Mouse (Mus musculus) heart, adult 18-20 months (tissue): ENCODE measurements at regions not wholly inside any gene's neighbourhood (a gene's known extent, or its start where the extent isn't known, plus 50 kb on each side); places are given as distances from the start of the nearest gene placed in this dataset.

Source experiments
- DNase-seq, 2 experiments: peaks; one replicate each; pipeline ENCODE4 v3.0.0; 2021 to 2022; ENCODE audit warnings: mixed read lengths in 1 of 2

DNA sequence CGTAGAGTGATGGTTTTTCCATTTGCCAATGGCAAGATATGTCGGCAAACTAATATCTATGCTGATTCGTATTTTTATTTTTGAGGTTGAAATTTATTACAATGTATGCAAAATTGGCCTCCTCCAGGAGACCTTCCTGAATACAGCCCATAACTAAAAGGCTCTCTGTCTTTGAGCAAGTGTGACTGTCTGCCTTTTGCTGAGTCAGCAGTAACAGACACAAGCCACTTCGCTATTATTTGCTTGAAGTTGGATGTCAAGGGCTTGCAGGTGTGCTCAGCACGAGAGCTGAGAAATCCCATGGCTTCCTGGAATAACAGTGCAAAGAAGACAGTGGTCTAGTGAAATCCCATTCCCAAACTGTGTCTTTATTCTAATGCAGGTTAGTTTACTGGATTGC is 56.9 kb downstream of the Dmrt2 start:
- no peak for DNase-seq

DNA sequence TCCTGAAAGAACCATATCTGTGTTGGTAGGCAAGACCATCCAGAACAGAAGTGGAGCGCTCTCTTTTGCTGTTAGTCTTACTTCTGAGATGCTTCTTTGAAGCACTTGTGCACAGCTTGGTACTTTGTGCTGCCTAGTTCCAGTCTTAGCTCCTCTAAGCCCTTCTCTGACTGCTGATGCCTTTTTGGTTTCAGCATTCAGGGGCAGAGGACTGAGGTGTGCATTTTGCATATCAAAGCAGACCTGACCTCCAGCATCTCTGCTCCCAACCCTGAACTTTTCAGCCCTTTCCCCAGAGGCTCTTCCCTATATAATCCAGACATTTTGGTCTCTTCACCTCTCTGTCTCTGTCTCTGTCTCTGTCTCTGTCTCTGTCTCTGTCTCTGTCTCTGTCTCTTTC is 57.4 kb downstream of the Dmrt2 start:
- DNase-seq: no peak

DNA sequence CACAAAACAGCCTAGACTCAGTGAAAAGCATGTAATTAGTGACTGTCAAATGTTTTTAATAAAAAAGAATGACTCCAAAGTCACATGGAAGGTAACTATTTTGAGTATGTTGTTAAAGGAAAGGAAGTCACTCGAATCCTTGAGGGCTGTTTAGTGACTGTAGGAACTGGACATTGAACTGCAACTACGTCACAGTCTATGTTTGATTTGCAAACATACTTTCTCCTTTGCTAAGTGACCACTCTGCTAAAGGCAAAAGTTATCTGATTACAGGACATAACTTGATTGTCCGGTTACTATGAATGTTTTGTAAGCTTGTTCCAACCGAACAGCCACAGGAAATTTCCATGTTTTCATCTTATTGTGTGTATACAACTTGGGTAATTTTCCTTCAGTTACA is 106.2 kb downstream of the Dmrt2 start:
- DNase-seq: no peak

DNA sequence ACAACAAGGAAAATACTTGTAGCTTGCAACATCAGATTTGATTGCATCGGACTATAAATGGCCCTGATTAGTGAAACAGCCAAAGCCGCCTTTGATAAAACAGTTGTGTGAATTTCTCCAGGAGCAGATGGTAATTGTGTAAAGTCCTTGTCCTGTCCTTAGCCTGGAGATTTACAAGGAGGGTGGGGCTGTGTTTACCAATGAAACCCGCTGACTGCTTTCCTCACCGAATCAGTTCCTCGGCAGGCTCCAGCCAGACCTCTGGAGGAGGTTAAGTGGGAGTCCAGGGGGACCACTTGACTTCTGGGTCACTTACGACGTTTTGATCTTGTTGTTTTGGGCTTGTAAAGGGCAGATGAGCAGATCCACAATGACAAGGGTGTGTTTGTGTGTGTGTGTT is 107.1 kb downstream of the Dmrt2 start:
- no peak for DNase-seq

DNA sequence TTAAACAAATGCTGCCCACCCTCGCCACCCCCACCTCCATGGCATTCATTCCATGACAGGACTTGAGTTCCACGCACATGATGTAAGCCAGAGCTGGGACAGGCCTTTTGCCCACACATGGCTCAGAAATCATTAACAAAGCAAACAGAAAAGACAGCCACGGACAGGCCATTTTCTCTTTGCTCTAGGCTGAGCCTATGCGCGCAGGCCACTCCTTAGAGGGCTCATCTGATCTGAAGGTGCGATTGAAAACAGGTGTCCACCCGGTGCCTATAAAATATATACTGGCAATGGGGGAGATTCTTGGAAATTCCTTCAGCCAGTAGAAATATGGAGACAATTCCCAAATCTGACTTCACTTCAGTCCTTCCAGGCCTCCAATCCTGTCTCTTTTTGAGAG is 109.1 kb downstream of the Dmrt2 start:
- DNase-seq: no peak

DNA sequence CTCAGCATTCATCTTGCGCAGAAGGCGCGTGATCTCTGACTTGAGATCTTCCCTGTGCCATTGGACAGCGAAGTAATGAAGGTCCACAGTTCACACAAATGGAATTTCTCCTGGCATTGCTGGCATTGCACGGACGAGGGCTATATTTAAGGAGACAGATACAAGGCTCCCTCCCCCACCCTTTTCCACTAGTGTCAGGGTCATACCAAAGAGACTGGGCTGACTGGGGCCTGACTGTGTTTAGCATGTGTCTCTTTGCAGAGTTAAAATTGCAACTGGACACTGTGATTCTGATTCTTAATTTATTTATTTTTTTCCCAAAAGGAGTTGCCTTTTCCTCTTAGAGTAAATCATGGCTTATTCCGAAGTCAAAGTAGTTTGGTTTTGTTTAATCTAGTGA is 130.5 kb downstream of the Dmrt2 start:
- no peak for DNase-seq

DNA sequence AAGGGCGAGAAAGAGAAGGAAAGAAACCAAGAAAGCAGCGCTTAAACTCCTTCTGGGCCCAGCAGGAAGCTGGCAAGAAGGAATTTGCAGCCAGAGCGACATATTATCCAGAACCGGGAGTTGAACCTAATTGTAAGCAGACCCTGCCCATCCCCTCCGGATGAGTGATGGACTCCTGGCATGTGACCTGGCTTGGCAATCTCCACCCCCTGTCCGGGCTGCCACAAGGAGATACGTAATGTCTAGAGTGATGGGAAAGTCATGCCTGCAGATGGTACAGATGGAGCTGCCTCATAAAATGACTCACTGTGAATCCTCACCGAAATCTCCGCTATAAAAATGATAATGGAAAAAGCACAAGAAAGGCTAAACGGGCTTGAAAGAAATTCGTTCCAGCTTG is 133.1 kb downstream of the Dmrt2 start:
- no peak for DNase-seq

DNA sequence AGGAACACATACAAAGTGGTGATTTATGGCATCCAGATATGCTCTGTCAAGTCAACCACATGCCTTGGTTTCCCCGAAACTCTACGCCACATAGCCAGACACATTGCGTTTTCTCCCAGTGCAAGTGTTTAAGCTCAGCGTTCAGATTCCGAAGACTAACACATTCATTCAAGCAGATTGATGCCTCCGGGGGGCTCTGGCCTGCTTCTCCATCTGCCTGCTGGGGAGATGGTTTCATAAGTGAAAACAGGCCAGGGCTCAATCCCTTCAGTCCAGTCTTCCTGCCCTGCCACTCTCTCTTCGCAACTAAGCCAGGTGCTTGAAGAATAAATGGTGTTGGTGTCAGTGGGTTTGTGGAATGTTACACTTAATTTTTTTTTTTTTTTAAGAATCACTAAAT is 141.4 kb downstream of the Dmrt2 start:
- no peak for DNase-seq

DNA sequence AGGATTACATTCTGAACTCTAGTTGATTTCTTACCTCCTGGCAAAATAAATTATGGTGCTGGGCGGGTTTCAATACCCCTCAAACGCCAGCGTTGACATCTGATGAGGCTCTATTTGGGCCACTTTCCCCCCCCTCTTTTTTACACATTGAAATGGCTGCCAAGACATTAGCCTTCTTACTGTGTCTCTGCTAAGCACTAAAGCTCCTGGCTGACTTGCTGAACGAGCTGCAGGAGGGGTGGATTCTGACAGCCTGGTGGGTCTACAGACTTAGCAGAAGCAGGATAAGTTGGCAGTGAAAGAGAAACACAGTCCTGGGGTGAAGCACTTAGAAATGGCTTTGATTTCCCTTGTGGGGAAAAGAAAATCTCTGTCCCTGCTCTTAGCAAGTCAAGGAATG is 172.9 kb downstream of the Dmrt2 start:
- DNase-seq: no peak

DNA sequence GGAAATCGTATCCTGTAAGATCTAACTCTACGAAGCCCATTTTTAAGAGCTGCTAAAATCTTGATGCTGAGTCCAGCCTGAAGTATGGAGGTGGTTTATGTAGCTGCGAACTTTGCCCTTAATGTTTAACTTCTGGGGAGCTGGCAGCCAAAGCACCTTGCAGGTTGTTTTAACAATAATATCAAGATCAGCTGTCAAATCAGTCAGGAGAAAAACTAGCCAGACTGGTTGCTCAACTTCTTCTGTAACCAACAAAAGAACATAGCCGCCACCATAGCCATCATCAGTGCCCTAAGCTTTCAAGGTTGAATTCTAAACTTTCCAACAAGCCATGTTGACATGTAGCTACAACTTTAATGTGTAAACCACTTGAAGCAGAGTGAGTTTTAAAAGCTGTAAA is 184.1 kb downstream of the Dmrt2 start:
- no peak for DNase-seq

DNA sequence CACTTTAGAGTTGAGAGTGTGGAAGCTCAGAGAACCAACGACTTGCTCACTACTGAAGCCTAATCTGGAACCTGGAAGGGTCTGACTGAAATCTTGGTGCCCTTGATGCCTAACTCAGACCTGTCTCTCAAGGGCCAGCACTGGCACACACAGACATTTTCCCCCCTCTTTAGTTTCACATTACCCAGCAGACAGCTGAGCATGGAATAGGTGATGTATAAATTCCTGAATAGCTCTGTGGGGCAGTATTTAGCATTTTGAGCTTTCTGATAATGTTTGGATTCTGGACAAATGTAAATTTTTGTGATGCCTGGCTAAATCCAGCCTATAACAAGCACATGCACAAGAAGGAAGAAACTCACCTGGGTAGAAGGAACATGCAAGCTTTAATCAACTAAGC is 191.1 kb downstream of the Dmrt2 start:
- DNase-seq: no peak

DNA sequence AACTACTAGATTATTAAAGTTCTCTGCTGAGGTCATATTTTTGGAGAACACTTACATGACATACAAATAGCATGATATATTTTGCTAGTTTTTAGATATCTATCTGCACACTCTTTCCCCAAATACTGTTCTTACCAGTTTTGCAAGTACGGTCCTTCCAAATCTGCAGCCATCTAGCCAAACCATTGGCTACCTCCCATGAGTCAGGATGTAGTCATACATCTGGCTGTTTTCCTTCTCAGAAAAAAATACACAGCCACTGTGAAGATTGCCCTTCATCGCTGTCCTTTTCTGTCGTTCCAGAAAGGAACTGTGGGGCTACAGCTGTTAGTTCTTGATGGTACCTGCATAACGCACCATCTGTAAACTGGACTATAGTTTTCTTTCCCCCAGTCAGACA is 234.5 kb downstream of the Dmrt2 start:
- DNase-seq: no peak

DNA sequence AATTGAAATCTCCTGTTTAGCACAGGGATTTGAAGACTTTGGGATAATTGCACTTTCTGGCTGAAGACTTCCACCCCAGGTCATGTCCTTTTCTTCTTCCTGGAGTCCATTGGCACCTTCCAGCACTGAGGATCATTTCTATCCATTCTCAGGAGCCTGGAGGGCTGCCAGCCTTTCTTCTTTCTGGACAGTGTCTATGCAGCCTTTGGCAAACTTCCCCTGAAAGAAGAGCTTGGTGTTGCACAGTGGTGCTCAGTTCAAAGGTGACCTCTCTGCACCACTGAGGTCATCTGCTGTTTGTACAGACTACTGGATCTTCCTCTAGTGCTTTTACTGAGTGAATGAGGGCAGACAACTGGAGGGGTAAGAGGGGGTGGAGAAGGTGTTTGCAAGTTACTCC is 249.8 kb downstream of the Dmrt2 start:
- DNase-seq: no peak

DNA sequence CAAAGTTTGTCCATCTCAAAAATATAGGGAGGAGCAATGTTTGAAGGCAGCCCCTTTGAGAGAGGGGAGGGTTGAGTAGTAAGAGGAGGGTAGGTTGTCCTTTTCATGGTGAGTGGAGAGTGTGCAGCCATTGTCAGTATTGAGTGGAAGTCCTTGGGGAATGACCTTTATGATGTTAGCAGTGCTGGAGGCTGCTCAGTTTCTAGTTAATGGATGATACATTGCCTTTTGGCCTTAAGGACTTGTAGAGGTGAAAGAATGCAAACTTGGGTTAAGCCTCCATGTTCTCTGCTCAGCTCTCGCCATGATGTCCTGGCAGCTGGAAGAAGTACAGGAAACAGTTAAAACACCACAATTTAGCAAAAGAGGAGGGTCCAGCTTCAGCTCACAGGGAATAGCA is 250.6 kb downstream of the Dmrt2 start:
- DNase-seq: no peak

DNA sequence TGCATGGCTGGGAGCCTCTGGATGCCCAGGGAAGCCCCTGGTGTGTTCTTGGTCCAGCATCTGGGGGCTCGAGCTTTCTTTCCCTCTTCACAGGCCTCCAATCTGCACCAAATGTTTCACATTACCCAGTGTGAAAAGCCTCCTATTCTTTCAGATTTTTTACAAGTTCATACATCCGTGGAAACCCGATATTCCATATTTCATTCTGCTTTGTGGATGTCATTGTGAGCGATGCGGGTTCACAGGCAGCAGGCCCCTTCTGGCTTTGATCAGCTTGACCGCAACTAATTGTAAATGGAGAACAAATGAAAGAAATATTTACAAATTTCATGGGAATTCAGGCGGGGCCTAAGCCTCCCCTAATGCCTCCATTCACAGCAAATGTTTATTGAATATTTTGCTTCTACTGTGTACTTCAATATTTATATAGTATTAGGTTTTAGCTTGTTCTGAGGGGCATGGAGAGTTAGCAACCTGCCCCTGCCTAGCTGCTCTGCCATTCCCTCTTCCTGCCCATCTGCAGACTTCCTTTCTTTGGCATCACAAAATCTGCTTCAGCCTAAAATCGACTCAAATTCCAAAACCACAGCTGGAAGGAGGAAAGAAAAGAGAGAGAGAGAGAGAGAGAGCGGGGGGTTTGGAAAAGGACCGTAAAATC is 251.6 kb downstream of the Dmrt2 start:
- no peak for DNase-seq

DNA sequence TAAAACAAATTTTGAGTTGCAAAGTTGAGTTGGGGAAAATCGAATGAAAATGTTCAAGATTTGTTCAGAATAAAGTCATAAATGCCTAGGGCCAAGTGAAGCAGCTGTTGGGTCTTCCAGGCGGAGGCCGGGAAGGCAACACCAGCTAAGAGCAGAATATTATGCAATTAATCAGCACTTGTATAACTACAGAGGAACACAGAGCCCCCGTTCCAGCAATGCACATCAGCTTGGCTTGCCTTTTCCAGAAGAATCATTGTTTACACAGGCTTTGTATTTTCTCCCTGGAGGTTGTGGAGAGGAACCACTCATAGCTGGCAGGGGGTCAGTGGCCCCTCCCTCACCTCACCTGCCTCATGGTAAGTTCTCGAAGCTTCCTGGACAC is 252.2 kb downstream of the Dmrt2 start:
- peak; percentile 9 to 12 for DNase-seq

DNA sequence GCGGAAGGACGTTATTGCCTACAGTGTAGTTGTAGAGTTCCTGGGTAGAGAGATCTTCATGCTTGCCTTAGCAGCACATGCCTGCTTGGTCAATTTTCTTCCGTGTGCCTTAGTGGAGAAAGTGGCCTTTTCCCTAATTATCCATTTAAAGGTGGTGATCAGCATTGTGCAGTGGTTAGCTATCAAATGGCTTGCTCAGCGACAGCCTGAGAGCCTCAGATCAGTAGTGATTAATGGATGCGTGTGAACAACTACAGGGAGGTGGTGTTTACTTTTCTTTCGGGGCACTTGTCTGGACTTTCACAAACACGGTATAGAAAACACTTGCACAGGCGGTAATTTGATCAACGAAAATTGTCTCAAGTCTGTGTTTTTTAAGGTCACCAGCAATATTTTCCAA is 255.0 kb downstream of the Dmrt2 start:
- no peak for DNase-seq

DNA sequence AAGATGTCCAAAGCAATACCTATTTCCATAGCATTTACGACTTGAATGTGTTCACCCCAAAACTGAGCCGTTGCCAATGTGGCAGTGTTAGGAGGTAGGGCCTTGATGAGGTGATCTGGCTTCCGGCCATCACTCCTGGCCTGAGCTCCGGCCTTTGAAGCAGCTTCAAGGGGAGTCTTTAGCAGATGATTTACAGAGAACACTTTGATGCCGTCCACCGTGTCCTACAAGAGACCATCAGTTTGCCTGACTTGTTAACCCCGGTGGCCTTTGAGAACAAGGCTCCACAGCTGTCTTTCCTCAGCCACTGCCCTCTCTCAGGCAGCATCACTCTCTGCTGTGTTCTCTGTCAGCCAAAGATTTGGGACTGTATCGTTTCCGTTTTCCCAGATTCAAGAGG is 265.1 kb downstream of the Dmrt2 start:
- no peak for DNase-seq

DNA sequence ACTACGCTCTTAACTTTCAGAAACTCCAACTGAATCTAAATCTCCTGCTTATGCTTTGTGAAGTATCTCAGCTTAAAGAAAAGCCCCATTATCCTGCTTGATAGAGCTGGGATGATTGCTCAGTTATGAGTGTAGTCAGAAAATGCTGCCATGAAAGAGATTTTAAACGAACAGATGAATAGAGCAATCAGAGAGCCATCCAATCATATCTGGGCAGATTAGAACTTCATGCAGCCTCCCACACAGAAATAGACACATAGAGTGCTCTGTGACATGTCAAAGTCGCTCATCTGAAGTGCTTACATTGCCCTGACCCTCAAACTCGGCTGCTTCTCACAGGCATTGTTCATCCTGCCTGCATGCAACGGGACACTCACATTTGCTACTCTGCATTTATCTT is 299.0 kb downstream of the Dmrt2 start:
- DNase-seq: no peak

DNA sequence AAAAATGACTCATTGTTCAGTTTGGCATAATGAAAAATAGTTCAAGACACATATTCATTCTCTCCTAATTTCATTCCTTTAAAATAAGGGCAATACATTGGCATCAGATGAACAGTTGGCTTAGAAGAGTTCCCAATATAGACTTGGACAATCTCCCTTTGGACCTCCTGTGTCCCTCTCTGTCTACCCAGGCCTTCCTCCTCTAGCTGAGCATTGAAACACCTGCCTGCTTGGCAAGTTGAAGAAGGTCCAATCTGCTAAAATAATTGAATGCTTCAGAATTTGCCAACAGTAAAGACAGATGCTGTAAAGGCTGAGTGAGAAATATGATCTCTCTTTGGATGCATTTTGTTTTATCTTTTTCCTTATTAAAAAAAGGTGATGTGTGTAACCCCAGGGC is 303.0 kb downstream of the Dmrt2 start:
- DNase-seq: no peak

DNA sequence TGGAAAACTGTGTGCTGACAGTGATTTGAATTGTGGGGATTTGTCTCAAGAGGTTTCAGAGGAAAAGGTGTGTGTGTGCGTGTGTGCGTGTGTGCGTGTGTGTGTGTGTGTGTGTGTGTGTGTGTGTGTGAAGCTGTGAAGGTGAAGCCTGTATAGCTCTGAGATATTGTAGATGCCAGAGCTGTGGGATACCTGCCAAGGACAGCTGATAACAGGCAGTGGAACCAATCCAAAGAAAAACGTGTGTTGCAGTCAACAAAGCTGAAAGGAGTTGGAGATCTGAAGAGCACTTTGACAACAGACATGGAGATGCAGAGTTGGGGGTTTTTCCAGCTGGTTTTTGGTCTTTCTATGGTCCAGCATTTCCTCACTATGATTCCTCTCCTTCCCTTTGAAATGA is 308.1 kb downstream of the Dmrt2 start:
- peak in 1 of 2 experiments; percentile 1 for DNase-seq

DNA sequence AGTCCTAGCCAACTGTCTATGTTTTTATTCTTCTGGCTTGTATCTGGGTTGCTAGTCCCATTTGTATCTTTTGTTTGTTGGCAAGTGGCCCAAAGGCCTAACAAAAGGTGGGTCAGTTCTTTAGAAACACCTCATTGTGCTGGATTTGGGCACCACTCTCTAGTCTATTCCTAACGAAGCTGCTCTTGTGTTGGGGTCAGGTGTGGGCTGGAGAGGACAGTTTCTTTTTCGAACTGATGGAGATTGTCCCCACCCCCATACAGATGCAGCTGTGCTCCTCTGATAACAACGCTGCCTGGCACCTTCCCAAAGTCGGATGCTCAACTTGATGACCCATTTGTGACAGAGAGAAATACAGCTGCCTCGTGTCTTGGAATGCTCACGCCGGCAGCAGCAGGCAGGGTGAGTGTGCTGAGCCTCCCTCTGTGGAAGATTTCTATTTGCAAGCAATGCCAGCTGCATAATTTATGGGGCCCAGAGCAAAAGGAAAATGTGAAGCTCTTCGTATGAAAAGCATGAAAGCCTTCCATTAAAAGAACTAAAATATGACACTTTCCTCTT is 342.5 kb downstream of the Dmrt2 start:
- DNase-seq: no peak

DNA sequence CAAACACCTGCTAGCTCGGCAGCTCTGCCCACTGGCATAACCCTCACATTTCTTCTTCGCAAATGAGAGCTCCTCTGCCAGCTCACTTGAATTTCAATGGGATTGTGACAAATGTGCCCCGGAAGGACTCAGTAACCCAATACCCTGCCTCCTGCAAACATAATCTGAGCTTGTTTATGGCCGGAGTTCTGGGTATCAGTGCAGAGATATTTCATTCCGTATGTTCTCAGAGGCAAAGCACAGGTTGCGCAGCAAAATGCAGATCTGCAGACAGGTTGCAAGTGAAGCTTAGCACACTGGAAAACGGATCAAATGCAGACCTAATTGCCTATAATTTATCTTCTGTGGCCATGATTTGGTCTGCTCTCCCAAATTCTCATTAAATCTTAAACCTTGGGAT is 348.9 kb downstream of the Dmrt2 start:
- DNase-seq: no peak

DNA sequence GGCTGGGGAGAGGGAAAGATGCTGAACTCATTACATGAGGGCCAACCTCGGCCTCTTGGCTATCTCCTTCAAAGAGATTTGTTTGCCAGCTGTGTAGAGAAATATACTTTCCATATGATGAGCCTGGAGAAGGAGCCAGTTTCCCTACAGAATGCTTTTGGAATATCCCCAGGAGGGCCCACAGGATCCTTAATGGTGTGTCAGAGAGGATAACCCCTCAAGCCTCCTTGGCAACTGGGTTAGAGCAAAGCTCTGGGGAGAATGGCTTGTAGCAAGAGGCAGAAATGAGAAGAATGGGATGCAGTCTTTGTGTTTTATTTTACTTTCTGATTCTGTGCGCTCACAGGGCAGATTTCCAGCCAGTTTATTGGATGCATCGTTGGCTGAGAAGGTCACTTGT is 353.9 kb downstream of the Dmrt2 start:
- no peak for DNase-seq

DNA sequence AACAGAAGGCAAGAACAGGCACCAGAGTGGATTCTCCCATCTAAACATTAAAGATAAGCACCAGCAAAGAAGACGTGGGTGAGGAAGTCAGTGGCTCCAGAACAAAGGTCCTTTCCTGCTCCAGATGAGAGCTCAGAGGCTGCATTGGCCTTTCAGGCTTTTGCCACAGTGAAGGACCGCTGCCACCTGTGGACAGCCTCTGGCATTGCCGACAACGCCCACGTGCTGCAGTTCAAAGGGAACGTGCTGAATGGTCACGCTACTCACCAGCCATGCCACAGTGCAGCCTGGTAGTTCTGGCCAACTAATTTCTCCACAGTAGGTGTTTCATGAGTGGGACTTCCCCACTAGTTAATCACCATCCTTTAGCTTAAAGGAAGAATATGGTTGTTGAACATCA is 365.1 kb downstream of the Dmrt2 start:
- DNase-seq: peak in 1 of 2 experiments; percentile 6
